Mouse (Mus musculus): Measurements from ENCODE around the gene Kansl2. TPM values are rescaled to one million over a fixed set of nuclear protein-coding genes. Genes with fewer than 3 reads are reported as not detected.

Kansl2 gene
- total RNA-seq (2017), result 57.1 and 63.0 TPM in 2 replicates

- peak; percentile 99 for ATAC-seq (replicated peaks; ENCODE audit: low read depth, poor library complexity, severe bottlenecking)
Observed at GRCm38 (mm10) chr15:98533881-98534627, at the start of gene Kansl2. Kansl2 (minus strand) TSS chr15:98534264.

GRCm38 (mm10) chr15:98582996-98583395, 48.9 kb upstream of the Kansl2 start:
- no peak for ATAC-seq (replicated peaks; ENCODE audit: low read depth, poor library complexity, severe bottlenecking)

GRCm38 (mm10) chr15:98582410-98582809, 48.3 kb upstream of the Kansl2 start:
- ATAC-seq (replicated peaks; ENCODE audit: low read depth, poor library complexity, severe bottlenecking), result no peak

GRCm38 (mm10) chr15:98579795-98580464, 45.9 kb upstream of the Kansl2 start:
- ATAC-seq (replicated peaks; ENCODE audit: low read depth, poor library complexity, severe bottlenecking), result peak; percentile 99

GRCm38 (mm10) chr15:98579310-98579709, 45.2 kb upstream of the Kansl2 start:
- ATAC-seq (replicated peaks; ENCODE audit: low read depth, poor library complexity, severe bottlenecking), result no peak

GRCm38 (mm10) chr15:98573293-98573692, 39.2 kb upstream of the Kansl2 start:
- ATAC-seq (replicated peaks; ENCODE audit: low read depth, poor library complexity, severe bottlenecking), result no peak

- ATAC-seq (replicated peaks; ENCODE audit: low read depth, poor library complexity, severe bottlenecking), result no peak
Observed at GRCm38 (mm10) chr15:98570873-98571538, 36.9 kb upstream of the Kansl2 start, which contains the start of the genes Ccnt1 and 4930415O20Rik. Ccnt1 (minus strand) TSS chr15:98570923. 4930415O20Rik (plus strand) TSS chr15:98571004.

GRCm38 (mm10) chr15:98569795-98570365, 35.8 kb upstream of the Kansl2 start:
- no peak for ATAC-seq (replicated peaks; ENCODE audit: low read depth, poor library complexity, severe bottlenecking)

GRCm38 (mm10) chr15:98569216-98569615, 35.2 kb upstream of the Kansl2 start:
- ATAC-seq (replicated peaks; ENCODE audit: low read depth, poor library complexity, severe bottlenecking), result no peak

- ATAC-seq (replicated peaks; ENCODE audit: low read depth, poor library complexity, severe bottlenecking), result no peak
Observed at GRCm38 (mm10) chr15:98568256-98569033, 34.4 kb upstream of the Kansl2 start.

- ATAC-seq (replicated peaks; ENCODE audit: low read depth, poor library complexity, severe bottlenecking), result peak; percentile 92
Observed at GRCm38 (mm10) chr15:98567278-98568134, 33.4 kb upstream of the Kansl2 start.

- ATAC-seq (replicated peaks; ENCODE audit: low read depth, poor library complexity, severe bottlenecking), result no peak
Observed at GRCm38 (mm10) chr15:98566973-98567277, 32.9 kb upstream of the Kansl2 start.

GRCm38 (mm10) chr15:98557186-98557585, 23.1 kb upstream of the Kansl2 start:
- ATAC-seq (replicated peaks; ENCODE audit: low read depth, poor library complexity, severe bottlenecking), result no peak

- ATAC-seq (replicated peaks; ENCODE audit: low read depth, poor library complexity, severe bottlenecking), result no peak
Observed at GRCm38 (mm10) chr15:98555881-98556280, 21.8 kb upstream of the Kansl2 start.

- ATAC-seq (replicated peaks; ENCODE audit: low read depth, poor library complexity, severe bottlenecking), result no peak
Observed at GRCm38 (mm10) chr15:98552758-98553157, 18.7 kb upstream of the Kansl2 start.

- no peak for ATAC-seq (replicated peaks; ENCODE audit: low read depth, poor library complexity, severe bottlenecking)
Observed at GRCm38 (mm10) chr15:98546843-98547242, 12.8 kb upstream of the Kansl2 start.

GRCm38 (mm10) chr15:98545151-98545550, 11.1 kb upstream of the Kansl2 start:
- ATAC-seq (replicated peaks; ENCODE audit: low read depth, poor library complexity, severe bottlenecking), result no peak

- no peak for ATAC-seq (replicated peaks; ENCODE audit: low read depth, poor library complexity, severe bottlenecking)
Observed at GRCm38 (mm10) chr15:98543341-98543740, 9.3 kb upstream of the Kansl2 start.

- ATAC-seq (replicated peaks; ENCODE audit: low read depth, poor library complexity, severe bottlenecking), result peak; percentile 39; the same call in 1 of the 2 replicates
Observed at GRCm38 (mm10) chr15:98541064-98541463, 7.0 kb upstream of the Kansl2 start.

Measured in common myeloid progenitor, adult 5-6 weeks (primary cell).